Mouse (Mus musculus) forebrain, embryonic 15.5 days (tissue): ENCODE data around the gene Glrx. TPM values are rescaled to one million over a fixed set of nuclear protein-coding genes. Genes with fewer than 3 reads are reported as not detected.
A peak's percentile ranks its signal among the peaks of the same experiment; 100 is the strongest.
"Not testable (repeated sequence)": the region's sequence is repeated elsewhere in the genome, so short reads cannot be mapped to it uniquely, and the experiment has no call there.

Experiments
- ATAC-seq: fragments of 200-750 bp; cut with Nextera tagmentation; replicated peaks from 2 replicates; pipeline ENCODE4 v1.8.0; 2017; ENCODE audit warnings: mild to moderate bottlenecking, moderate TSS enrichment, moderate library complexity
- H3K27ac ChIP-seq: fragments of 300-500 bp; sonication (generic); replicated peaks from 2 replicates; pipeline ENCODE4 v1.5.1; 2015; ENCODE audit warnings: mild to moderate bottlenecking, inconsistent platforms
- H3K27me3 ChIP-seq: fragments of 300-500 bp; sonication (generic); 2 replicates; pipeline ENCODE4 v1.6.1; 2015; ENCODE audit warnings: inconsistent platforms
- H3K36me3 ChIP-seq: fragments of 300-500 bp; sonication (generic); 2 replicates; pipeline ENCODE4 v1.6.1; 2015; ENCODE audit warnings: mild to moderate bottlenecking, inconsistent platforms
- H3K4me1 ChIP-seq: fragments of 300-500 bp; sonication (generic); 2 replicates; pipeline ENCODE4 v1.6.1; 2015; ENCODE audit warnings: inconsistent platforms
- H3K4me2 ChIP-seq: fragments of 300-500 bp; sonication (generic); replicated peaks from 2 replicates; pipeline ENCODE4 v1.6.1; 2015; ENCODE audit warnings: mild to moderate bottlenecking, inconsistent platforms
- H3K4me3 ChIP-seq: fragments of 300-500 bp; sonication (generic); 2 replicates; pipeline ENCODE4 v1.5.1; 2015; ENCODE audit warnings: mild to moderate bottlenecking, inconsistent platforms
- H3K9ac ChIP-seq: fragments of 300-500 bp; sonication (generic); replicated peaks from 2 replicates; pipeline ENCODE4 v1.6.1; 2015; ENCODE audit warnings: mild to moderate bottlenecking, inconsistent platforms
- H3K9me3 ChIP-seq: fragments of 300-500 bp; sonication (generic); 2 replicates; pipeline ENCODE4 v1.6.1; 2016; ENCODE audit warnings: inconsistent platforms
- whole genome bisulfite sequencing: fragments of 180-500 bp; shearing (Covaris S2); methylation state at CpG from one replicate; pipeline ENCODE4 v1.1.7; 2015; ENCODE audit warnings: mixed read lengths; 5-methylcytosine and 5-hydroxymethylcytosine counted together
- polyA plus RNA-seq: library from polyadenylated mRNA; unstranded; fragments of >200 nt; fragmentation: Nextera tagmentation; extraction: Ambion mirVana; gene quantifications from 2 replicates; pipeline ENCODE4 v1.2.1, GENCODE M21; 2015

Glrx gene
- polyA plus RNA-seq, 1 experiment from 2014 or later, result 31.5 TPM

DNA sequence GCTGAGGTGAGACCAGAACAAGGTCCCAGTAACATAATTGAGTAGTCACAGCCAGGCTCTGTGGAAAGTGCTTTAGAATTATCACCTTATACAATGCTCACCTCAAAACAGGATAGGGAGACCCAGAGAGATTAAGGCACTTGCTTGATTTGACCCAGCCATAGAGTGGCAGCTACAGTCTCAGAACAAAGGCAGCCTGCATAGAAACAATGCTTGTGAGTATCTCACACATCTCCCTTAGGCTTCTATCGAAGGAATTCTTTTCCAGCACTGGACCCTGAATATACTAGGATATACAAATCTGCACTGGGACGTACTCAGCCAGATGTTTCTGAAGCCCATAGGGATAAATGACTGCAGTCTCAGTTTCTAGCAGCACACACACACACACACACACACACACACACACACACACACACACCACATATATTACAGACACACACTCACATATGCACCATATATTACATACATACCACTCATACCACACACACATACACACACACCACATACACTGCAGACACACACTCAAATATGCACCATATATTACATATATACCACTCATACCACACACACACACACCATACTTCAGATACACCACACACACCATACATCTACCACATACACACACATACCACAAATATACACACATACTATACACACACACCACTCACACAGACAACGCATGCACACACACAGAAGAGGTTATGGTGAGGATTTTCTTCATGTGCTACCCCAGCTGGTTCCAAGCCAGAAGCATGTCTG is 20.5 kb upstream of the Glrx start:
- H3K27me3 ChIP-seq, result no peaks in the 10 kb centered on the region
- no peak overlapping the region for H3K4me2 ChIP-seq
- no peak for ATAC-seq
- no peak overlapping the region for H3K27ac ChIP-seq
- no peak overlapping the region for H3K9ac ChIP-seq
- 57% methylated on average over 3 of the region's 3 CpGs for WGBS
- H3K4me1 ChIP-seq, result no peaks in the 10 kb centered on the region; the same call in 1 of the 2 replicates
- H3K36me3 ChIP-seq, result no peaks in the 10 kb centered on the region
- H3K4me3 ChIP-seq, result no peak overlapping the region
- no peaks in the 10 kb centered on the region for H3K9me3 ChIP-seq

DNA sequence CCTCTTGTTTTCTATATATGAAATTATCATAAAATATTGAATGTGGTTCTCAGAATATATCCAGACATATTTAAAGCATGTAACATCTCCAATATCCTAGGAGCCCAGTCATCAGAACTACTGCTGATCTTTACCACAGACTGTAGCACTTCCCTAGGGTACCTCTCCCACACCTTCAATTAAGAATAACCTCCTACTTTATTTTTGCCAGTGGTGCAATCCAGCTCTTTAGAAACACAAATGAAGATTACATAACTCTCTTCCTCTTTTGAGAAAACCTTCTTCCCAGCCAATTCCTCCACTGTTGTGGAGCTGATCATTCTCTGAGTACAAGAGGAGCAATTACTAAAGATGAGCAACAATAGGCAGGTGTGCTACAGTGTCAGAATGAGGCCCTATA is 19.8 kb upstream of the Glrx start:
- Histone ChIP-seq H3K4me1 (no peaks in the 10 kb centered on the region; the same call in 1 of the 2 replicates), H3K36me3 (no peaks in the 10 kb centered on the region), H3K9me3 (no peaks in the 10 kb centered on the region), H3K27ac (no peak overlapping the region), H3K4me3 (no peak overlapping the region), H3K27me3 (no peaks in the 10 kb centered on the region), H3K9ac (no peak overlapping the region), H3K4me2 (no peak overlapping the region)
- ATAC-seq, result no peak

DNA sequence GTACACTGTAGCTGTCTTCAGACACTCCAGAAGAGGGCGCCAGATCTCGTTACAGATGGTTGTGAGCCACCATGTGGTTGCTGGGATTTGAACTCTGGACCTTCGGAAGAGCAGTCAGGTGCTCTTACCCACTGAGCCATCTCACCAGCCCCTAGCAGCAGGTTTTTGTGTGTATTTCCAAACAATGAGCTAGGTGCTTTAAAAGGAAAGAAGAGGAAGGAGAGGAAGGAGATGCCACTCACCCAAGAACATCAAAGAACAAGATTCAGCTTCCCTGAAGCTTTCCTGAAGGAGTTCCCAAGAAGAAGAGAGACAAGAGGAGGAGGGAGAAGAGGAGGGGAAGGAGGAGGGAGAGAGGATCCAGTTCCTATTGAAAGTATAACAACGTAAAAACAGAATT is 17.3 kb upstream of the Glrx start:
- H3K4me2 ChIP-seq, H3K4me3 ChIP-seq, H3K9ac ChIP-seq, H3K4me1 ChIP-seq, H3K36me3 ChIP-seq, ATAC-seq, H3K9me3 ChIP-seq, H3K27me3 ChIP-seq, H3K27ac ChIP-seq: not testable (repeated sequence)
- 91% methylated on average over 4 of the region's 4 CpGs for WGBS

DNA sequence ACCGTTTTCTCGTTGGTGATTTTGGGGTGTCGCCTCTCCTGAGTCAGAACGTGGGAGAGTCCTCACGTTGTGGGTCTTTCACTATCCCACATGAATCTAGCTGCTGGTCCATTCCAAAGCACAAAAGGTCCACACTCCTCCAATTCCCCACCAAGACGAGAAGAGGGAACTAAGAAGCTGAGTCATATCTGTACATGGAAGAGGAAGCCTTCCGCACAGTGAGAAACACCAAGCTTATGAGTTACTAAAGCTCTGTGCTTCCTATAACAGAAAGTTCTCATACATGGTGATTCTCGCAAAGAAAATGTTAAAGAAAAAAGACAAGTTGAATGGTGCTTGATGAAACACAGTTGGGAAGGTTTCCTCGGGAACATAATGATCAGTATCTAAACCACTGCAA is 16.5 kb upstream of the Glrx start:
- H3K27me3 ChIP-seq, result no peaks in the 10 kb centered on the region
- WGBS, result 91% methylated on average over 9 of the region's 9 CpGs
- no peak overlapping the region for H3K4me2 ChIP-seq
- no peaks in the 10 kb centered on the region; the same call in 1 of the 2 replicates for H3K4me1 ChIP-seq
- no peak overlapping the region for H3K9ac ChIP-seq
- no peaks in the 10 kb centered on the region for H3K9me3 ChIP-seq
- no peaks in the 10 kb centered on the region for H3K36me3 ChIP-seq
- no peak overlapping the region for H3K27ac ChIP-seq
- no peak overlapping the region for H3K4me3 ChIP-seq
- no peak for ATAC-seq

DNA sequence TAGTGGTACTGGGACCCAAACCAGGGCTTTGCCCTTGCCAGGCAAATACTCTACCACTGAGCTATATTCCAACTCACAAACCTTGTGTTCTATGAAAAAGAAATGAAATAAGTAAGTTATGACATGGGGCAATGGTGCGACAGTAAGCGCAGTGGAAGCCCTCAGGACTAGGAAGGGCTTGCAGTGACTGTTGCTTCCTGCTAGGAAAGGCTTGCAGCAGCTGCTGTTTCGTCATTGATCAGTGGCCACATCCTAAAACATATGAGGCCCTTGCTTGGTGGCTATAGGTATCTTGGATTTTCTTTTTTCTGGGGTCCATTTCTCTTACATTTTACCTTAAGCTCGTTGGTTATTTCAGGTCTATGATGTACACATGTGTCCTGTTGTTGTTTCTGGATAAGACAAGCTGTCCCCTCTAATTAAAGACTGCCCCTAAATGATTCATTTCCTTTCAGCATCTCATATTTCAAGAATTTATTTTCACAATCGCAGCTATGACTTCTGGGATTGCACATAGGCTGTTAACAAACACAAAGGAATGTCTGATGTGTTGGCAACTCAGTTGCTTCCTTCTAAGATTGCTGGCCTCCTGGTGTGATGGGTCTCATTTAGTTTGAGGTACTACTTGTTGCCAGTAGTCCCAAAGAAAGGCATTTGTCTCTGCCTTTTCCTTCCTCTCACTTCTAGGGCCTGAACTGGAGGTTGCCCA is 14.9 kb upstream of the Glrx start:
- Histone ChIP-seq H3K27ac (no peak overlapping the region), H3K4me1 (no peaks in the 10 kb centered on the region), H3K36me3 (no peaks in the 10 kb centered on the region), H3K4me2 (no peak overlapping the region), H3K4me3 (no peak overlapping the region), H3K27me3 (no peaks in the 10 kb centered on the region), H3K9me3 (no peaks in the 10 kb centered on the region), H3K9ac (no peak overlapping the region)
- ATAC-seq, result no peak
- 80% methylated on average over 5 of the region's 5 CpGs for WGBS

DNA sequence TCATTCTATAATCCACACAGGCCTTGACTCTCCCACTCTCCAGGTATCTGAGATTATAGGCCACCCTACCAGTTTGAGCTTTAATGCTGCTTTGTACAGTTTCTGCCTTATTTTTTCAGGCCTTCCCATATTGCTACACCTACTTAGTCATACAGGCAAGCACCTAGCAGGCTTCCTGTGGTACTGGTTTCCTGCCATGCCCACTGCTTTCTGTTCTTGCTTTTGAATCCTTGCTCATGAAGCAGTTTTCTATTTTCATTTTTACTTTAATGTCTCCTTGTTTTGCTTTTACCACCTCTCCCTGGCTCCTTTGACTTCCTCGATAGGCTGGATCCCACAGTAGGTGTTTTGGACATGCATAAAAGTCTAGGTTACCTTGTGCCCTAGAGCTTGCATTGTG is 14.3 kb upstream of the Glrx start:
- H3K9ac ChIP-seq, result no peak overlapping the region
- H3K36me3 ChIP-seq, result no peaks in the 10 kb centered on the region
- no peak for ATAC-seq
- no peak overlapping the region for H3K4me3 ChIP-seq
- H3K27ac ChIP-seq, result no peak overlapping the region
- no peaks in the 10 kb centered on the region for H3K27me3 ChIP-seq
- 100% methylated on average over 1 of the region's 1 CpGs for WGBS
- no peak overlapping the region for H3K4me2 ChIP-seq
- H3K9me3 ChIP-seq, result no peaks in the 10 kb centered on the region
- no peaks in the 10 kb centered on the region for H3K4me1 ChIP-seq

DNA sequence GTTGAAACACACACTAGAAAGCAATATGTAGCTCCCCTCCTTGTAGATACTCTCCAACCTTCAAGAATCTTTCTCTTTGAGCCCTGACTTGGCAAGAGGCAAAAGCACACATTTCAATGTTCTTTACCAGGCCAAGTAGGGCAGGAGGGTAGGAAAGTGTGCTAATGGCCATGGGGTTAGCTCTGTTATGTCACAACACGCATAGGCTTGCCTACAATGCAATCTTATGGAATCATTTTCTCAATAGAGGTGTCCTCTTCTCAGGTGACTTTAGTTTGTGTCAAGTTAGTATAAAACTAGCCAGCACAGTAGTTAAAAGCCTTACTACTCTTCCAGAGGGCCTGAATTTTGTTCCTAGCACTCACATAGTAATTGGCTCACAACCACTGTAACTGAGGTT is 9.0 kb upstream of the Glrx start:
- Histone ChIP-seq H3K4me3 (no peak overlapping the region), H3K9ac (no peak overlapping the region), H3K36me3 (no peaks in the 10 kb centered on the region), H3K27me3 (no peaks in the 10 kb centered on the region), H3K9me3 (no peaks in the 10 kb centered on the region), H3K4me1 (no peaks in the 10 kb centered on the region), H3K4me2 (no peak overlapping the region), H3K27ac (no peak overlapping the region)
- WGBS, result 94% methylated on average over 1 of the region's 1 CpGs
- no peak for ATAC-seq

DNA sequence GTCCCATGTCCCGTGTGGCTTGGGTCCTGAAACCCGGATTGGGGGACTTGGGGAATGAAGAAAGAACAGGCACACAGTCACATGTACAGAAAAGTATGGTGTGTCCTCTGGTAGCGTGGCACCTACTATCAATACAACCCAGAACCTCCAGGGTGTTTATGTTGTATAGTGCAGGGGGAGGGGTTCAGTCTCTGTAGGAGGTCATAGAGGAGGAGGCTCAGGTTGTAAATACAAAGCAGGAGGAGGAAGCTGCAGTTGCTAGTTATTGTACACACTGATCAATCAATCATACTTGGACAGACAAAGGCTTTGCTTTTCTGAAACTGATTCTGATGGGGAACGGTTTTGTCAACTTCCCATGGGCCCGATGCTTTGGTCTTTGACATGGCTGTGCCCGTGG is 8.0 kb upstream of the Glrx start:
- no peak overlapping the region for H3K4me3 ChIP-seq
- no peaks in the 10 kb centered on the region for H3K36me3 ChIP-seq
- no peak overlapping the region for H3K4me2 ChIP-seq
- H3K27ac ChIP-seq, result no peak overlapping the region
- no peak for ATAC-seq
- no peaks in the 10 kb centered on the region for H3K4me1 ChIP-seq
- no peaks in the 10 kb centered on the region for H3K27me3 ChIP-seq
- WGBS, result 78% methylated on average over 6 of the region's 6 CpGs
- no peak overlapping the region for H3K9ac ChIP-seq
- H3K9me3 ChIP-seq, result no peaks in the 10 kb centered on the region

DNA sequence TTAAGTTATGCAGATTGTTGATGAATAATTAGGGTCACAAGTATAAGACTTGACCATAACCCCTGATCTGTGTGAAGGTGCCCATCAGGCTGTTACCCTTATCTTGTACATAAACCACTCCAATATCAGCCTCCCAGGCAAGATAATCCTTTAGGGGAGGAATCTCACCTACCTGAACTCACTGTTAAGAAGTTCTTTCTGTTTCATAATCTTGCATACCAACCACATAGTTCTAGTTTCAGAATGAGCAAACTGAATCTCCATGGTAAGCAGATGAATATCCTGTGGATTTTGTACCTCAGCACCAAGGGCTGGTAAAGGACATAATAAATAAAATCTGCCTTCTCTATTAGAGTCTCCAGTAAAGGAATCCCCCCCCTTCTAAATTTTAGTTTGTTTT is 7.0 kb upstream of the Glrx start:
- Histone ChIP-seq H3K27me3 (no peaks in the 10 kb centered on the region), H3K4me2 (no peak overlapping the region), H3K9ac (no peak overlapping the region), H3K9me3 (no peaks in the 10 kb centered on the region), H3K36me3 (no peaks in the 10 kb centered on the region), H3K27ac (no peak overlapping the region), H3K4me1 (no peaks in the 10 kb centered on the region), H3K4me3 (no peak overlapping the region)
- ATAC-seq, result no peak

DNA sequence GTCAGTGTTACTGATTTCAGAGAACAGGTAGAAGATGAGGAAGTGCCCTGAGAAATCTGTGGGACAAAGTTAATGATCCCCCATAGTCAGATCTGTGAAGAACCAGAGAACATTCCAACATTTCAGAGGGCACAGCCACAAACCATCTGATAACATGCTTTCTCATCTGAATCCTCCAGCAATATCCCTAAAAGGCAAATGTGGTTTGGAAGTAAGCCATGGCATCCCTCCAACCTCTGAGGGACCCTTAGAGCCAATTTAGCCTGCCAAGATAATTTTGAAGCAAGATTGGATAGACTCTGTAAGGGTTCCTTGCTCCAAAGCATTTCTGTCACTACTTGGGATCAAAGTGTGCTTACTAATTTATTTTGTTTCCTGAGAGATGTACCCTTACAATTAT is 6.2 kb upstream of the Glrx start:
- peak; percentile 70; the same call in 1 of the 2 replicates for ATAC-seq
- no peaks in the 10 kb centered on the region for H3K4me1 ChIP-seq
- no peaks in the 10 kb centered on the region for H3K27me3 ChIP-seq

DNA sequence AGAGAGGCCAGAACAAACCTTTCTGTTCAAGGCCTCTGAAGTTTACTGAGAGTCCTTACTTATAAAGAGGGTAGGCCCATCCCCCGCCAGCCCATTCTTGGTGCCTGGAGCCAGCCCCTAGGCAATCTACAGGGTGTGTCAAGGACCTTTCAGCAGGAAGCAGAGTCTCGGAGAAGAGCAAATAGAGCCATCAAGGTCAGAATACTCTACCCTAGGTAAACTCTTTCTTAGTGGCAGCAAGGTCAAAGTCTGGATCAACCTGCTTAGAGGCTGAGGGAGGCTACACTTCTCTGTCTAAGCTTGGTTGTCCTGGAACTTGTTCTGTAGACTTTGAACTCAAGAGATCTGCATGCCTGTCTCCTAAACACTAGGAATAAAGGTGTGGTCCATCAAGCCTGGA is 4.2 kb upstream of the Glrx start:
- Histone ChIP-seq H3K9me3 (no peaks in the 10 kb centered on the region), H3K27ac (no peak overlapping the region), H3K4me3 (no peak overlapping the region), H3K36me3 (no peaks in the 10 kb centered on the region), H3K9ac (no peak overlapping the region), H3K4me1 (peaks cover 7% of the 10 kb centered on the region), H3K27me3 (no peaks in the 10 kb centered on the region), H3K4me2 (no peak overlapping the region)
- 81% methylated on average over 2 of the region's 2 CpGs for WGBS
- ATAC-seq, result no peak

More for the DNA sequence above, 6.2 kb upstream of the Glrx start:
- Histone ChIP-seq H3K4me2 (no peak overlapping the region), H3K9me3 (no peaks in the 10 kb centered on the region), H3K9ac (no peak overlapping the region), H3K27ac (no peak overlapping the region), H3K4me3 (no peak overlapping the region), H3K36me3 (no peaks in the 10 kb centered on the region)

DNA sequence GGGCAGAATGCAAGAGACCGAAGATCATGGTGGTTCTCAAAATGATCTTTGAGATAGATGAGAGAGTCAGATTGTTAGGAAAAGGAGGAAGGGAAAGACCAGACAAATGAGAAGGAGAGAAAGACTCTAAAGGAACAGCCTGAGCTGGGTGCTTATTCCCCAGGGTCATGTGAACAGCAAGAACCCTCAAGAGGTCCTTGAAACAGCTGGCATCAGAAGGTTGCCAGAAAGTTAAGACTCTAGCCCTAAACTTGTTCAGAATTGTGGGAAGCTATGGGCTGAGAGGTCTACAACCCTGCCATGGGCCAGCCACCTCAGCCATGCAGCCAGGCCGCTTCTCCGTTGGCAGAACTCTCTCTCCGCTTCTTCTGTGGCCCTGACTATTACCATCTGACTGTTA is 1.2 kb upstream of the Glrx start:
- no peak overlapping the region for H3K4me3 ChIP-seq
- ATAC-seq, result no peak
- 94% methylated on average over 4 of the region's 4 CpGs for WGBS
- no peak overlapping the region for H3K4me2 ChIP-seq
- no peak overlapping the region for H3K9ac ChIP-seq
- H3K27ac ChIP-seq, result no peak overlapping the region
- no peaks in the 10 kb centered on the region for H3K27me3 ChIP-seq
- H3K9me3 ChIP-seq, result no peaks in the 10 kb centered on the region
- no peaks in the 10 kb centered on the region for H3K36me3 ChIP-seq
- H3K4me1 ChIP-seq, result peaks cover 19% of the 10 kb centered on the region
